Mouse (Mus musculus) natural killer cell, adult 2 months (primary cell): ENCODE results near the gene Gipr.
A peak's percentile ranks its signal among the peaks of the same experiment; 100 is the strongest.

ENCODE experiments used
- DNase-seq, 2 experiments: peaks; one replicate each; pipeline ENCODE4 v3.0.0; 2022; ENCODE audit warnings: low spot score in 2 of 2

Gipr gene

DNA sequence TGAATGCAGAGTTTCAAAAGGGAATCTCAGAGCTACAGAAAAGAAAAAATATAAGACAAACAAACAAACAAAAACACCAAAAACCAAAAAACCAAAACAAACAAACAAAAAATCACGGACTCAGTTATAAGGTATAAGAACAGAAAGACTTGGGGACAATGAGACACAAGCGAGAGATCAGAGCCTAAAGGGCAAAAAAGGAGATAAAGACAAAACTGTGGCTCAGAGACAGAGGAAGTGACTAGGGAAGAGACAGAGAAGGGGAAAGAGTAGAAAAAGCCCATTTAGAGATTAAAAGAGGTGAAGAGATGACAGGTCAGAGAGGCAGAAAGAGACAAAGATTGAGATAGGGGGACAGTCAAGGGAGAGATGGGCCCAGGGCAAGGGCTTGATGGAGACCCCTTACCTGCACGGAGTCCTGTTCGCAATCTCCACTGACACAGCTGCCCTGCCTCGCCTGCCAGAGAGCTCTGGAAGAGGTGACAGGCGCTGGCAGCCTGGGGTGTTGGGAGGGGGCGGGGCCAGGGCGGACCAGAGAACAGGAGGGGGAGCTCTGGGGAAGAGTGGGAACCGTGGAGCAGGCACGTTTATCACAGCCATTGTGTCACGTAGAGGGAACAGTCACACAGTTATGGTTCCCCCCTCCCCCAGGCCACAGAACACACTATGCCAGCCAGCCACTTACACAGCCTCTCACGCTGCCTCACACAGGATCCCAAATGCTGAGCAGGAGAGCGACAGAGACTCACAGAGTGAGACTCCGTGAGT lies at the start of gene Gipr:
Gene Gipr, minus strand, starts transcription at position 472 of the 768 bp plus-strand sequence.
- no peak for DNase-seq

DNA sequence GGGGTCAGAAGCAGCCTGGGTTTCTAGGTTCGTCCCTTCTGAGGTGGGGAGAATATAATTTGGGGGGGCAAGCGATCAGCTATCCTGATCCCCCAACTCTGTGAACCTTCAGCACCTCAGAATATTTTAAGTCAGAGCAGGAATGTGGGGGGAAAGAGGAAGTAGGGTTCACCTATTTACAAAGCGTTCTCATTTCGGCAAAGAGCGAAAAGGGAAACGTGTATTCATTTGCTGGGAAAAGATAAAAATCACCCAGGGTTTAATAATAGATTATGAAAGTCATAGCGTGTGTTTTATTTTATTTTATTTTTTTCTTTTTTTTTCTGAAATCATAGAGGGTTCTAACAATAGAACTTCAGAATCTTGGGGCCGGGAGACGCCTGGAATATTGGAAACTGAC lies 49.0 kb upstream of the Gipr start:
- no peak for DNase-seq

DNA sequence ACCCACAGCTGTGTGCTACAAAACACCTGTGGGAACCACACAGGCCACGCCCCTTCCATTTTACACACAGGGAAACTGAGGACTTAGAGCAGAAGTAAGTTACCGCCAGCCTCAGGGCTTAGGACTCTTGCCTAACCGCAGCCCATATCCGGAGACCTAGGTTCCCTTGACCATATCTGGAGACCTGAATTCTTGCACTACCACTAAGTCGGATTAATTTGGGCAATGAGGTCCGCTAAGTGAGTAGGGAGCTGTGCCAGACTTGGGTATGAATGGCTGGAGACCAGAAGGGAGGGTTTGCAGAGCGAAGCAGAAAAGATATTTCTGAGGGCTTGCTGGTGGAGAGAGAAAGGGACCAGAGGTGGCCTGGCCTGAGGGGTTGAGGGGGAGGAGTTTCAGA lies 48.4 kb upstream of the Gipr start:
- DNase-seq: no peak

DNA sequence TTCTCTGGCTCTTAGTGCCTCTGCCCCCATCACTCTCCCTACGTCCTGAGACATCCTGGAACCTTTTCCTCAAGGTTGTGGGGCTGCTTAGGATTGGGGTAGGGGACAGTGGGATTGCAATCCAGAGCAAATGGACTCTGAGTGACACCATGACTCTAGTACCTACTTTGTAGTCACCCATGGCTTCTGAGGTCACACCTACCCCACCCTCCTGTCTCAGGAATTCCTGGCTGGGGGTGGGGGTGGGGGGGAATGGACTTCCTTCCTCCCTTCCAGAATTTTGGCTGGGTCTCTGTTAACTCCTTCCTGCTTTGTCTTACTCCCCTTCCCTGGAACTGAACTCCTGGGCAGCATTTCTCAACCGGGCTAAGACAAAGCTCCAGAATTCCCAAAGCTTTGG lies 47.5 kb upstream of the Gipr start:
- DNase-seq: no peak

DNA sequence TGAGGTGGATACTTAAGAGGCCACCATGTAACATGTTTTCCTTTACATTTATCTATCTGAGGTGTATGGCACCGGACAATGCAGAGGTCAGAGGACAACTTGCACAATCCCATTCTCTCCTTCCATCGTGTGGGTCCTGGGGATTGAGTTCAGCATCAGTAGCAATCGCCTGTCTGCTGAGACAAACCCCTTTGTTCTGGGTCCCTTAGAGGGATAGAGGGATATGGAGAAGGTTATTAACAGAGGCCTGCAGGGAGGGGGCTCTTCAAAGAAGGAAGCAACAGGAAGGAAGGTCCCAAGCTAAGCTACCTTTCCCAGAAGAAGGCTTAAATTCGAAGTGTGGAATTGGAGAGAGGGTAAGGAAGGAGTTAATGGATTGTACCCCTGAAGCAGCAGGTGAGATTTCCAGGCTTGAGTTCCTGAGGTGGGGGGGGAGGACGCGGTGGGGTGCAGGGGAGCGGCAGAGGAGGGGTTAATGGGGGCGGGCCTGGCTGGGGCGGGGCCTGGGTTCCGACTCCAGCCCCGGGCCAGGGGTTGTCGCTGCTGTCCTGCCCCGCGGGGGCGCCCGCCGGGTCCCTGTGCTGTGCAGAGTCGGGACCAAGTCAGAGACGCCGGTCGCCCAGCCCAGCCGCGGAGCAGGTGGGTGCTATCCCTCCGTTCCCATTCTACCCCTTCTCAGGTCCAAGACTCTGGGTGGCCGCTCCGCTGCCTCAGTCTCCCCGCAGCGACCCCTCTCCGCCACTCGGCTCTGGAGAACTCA lies 46.2 kb upstream of the Gipr start, which contains the start of gene Gpr4:
Gene Gpr4, plus strand, starts transcription at position 543 of the 760 bp plus-strand sequence.
- no peak for DNase-seq

DNA sequence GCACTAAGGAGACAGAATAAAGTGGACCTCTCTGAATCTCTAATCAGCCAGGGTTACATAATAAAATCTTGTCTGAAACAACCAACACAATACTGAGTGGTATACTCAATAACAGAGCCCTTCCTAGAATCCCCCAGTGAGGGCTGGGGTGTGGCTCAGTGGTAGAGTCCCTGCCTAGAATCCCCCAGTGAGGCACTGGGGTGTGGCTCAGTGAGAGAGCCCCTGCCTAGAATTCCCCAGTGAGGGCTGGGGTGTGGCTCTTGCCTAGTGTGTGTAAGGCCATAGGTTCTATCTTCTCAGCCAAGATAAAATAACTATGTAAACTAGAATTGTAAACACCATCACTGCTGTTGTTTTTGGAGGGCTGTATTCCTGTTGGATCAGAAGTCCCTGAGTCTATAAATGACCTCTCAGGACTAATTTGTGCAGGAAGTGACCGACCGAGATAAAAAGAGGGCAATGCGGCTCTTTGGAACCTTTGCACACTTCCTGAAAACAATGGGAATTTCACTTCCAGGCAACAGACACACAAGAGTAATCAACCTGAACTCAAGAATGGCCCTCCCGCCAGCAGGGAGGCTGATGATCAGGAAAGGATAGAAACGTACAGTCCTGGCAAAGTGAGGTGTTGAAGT lies 45.2 kb upstream of the Gipr start:
- no peak for DNase-seq

DNA sequence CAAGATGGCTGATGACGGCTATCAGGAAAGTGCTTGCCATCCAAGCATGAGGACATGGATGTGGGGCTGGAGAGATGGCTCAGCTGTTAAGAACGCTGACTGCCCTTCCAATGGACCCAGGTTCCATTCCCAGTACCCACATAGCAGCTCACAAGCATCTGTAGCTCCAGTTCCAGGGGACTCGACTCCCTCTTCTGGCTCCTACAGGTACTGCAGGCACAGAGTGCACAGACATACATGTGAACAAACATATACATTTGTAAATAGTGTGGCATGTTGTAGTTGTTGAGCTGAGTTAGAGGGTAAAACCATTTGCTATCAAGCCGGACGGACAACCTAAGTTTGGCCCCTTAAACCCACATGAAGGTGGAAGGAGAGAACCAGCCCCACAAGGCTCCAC lies 44.1 kb upstream of the Gipr start:
- DNase-seq: no peak

DNA sequence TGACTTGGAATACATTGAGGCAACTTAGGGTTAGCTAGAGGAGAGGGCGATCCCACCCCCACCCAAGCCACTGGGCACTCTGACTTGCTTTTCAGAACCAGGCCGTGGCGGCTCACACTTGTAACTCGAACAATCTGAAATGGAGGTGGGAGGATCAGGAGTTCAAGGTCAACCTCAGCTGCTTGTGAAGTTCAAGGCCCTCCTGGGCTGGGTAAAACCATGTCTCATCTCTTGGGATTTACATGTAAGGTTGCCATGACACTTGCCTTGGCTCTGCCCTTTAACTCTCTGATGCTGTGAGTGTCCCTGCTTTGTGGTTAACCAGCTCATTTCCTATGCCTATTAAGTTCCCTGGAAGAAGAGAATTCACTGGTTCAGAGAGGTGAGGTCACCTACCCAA lies 43.6 kb upstream of the Gipr start:
- DNase-seq: no peak

DNA sequence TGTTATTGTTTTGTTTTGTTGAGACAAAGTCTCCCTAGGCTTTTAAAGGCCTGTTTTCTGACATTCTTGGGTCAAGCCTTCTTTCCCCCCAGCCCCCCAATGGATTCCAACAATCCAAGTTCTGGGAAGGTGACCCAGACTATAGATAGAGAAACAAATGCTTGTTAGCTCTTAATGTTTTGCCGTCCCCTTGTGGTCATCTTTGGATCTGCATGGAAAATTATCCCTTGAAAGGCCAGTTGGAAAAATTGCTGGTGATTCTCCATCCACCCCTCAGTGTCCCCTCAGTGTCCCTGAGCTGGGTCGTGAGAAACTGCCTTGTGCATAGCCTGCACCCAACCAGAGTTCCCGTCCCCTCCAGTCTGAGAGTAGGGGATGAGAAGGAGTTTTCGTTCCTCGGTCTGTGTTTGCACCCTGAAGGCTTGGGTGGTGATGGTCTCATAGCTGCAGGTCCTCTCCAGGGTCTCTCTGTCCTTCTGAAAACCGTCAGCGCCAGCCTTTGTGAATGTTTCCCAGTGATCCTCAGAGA lies 43.1 kb upstream of the Gipr start:
- no peak for DNase-seq

DNA sequence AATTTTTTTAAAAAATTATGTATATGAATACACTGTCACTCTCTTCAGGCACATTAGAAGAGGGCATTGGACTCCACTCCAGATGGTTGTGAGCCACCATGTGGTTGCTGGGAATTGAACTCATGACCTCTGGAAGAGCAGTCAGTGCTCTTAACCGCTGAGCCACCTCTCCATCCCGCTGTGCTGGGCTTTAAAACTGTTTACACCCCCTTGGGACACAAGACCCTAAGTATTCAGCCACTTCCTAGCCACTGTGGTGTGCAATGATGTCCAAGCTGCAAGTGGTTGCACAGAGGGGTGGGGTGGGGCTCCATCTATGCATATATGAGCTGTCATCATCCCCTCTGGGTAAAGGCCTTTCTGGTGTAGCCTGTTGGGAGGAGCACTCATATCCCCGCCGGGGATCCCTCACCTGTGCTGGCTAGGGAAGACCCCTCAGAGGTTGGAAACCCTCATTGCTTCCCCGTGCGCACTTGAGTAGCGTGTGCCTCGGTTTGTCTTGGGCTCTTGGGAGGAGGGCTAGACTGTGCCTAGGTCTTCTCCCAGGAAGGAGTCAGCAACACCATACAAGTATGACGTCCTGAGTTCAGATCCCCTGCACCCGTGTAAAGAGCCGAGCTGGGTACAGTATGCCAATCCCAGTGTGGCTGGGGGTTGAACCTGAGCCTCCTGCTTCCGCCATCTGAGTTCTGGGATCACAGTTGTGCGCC lies 42.4 kb upstream of the Gipr start:
- DNase-seq: no peak

DNA sequence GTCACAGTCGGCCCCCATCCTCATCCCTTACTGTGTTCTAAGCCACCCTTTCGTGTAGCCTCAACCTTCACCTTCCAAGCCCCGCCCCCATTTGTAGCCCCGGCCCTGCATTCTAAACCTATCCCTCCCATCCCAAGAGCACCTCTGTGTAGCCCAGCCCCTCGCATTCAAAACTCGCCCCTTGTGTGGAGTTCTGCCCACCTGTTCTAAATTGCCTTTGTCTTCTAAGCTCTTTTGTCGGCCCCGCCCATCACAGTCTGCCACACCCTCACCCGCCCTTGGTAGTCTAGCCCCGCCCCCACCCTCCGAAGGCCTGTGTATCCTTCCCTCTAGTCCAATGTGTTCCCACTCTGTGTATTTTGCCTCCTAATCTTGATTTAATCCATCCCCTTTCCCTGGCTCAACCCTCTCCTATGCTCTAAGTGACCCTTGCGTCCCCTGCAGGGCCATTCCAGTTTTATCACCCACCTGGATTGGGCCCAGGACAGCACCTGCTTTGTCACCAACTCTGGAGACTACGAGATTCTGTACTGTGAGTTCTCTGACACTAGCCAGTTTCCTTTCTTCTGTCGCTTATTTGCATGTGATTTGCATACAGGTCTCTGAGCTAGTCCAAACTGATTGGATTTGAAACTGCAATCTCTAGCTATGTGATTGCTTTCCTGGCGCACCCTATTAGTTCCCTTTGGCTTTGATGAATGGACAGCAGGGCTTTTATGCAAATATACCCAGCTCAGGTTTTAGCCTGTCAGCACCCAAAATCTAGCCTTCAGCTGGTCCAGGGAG lies 36.3 kb upstream of the Gipr start:
- DNase-seq: no peak

DNA sequence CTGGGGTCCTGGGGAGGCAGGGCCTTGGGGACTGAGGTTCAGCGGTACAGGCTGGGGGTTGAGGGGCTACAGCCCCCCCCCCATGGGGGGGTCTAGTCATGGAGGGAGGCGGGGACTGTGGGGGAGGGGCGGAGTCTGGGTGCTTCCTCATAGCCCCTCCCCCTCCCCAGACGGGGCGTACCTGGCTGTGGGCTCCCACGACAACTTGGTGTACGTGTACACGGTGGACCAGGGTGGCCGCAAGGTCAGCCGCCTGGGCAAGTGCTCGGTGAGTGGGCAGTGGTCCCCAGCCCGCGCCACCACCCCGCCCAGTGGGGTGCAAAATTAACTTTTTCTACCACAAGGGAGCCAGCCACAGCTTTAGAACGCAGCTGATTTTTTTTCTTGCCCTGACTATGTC lies 35.7 kb upstream of the Gipr start:
- DNase-seq: no peak

DNA sequence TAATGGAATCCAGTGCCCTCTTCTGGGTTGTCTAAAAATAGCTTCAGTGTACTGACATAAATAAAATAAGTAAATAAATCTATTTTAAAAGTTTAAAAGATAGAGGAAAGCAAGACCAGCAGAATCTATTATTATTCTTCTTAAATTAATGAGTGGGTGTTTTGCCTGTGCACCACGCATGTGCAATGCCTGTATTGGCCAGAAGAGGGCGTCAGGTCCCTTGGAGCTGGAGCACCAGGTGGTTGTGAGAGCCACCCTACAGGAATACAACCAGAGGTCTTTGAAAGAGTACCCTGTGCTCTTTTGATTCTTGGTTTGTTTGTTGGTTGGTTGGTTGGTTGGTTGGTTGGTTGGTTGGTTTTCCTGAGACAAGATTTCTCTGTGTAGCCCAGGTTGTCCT lies 32.1 kb upstream of the Gipr start:
- peak; percentile 40 to 56 for DNase-seq

DNA sequence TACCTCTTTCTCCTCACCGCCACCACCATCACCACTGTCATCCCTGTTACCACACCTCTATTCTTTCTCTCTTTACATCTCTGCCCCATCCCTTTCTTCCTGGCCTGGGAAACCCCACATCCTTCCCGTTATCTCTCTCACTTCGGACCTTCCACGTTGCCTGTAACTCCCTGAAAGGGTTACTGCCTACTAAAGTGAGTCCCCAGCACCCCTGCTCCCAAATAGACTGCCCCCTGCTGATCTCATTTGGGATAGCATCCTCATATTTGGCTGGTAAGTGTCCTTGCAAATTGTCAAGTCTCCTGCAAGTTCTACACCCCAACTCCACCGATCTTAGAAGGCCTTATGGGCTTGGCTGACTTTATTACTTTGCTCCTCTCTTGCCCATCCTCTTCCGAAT lies 30.7 kb upstream of the Gipr start:
- peak; percentile 43 to 59 for DNase-seq

DNA sequence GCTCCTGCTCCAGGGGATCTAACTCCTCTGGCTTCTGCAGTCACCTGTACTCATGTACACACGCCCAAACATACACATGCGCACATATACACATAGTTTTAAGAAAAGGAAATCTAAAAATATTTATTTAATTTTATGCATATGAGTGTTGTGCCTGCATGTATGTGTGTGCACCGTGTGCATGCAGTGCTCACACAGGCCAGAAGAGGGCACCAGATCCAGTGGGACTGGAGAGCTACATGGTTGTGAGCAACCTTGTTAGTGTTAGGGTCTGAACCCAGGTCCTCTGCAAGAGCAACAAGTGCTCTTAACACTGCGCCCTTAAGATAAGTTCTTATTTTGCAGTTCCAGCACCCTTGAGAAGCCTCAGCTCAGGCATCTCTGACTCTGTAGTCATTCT lies 28.7 kb upstream of the Gipr start:
- DNase-seq: no peak

DNA sequence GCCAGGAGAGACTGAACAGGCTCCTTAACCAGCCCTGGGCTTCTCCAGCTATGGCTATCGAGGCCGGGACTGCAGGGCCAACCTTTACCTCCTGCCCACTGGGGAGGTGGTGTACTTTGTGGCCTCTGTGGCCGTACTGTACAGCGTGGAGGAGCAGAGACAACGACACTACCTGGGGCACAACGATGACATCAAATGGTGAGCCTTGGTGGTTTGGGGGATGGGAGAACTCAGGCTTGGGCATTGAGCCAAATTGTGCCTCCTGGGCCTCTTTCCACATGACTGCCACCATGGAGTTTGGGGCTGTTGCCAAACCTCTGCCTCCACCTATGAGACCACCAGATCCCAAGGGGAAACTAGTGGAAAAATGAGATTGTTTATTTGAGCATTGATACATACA lies 18.8 kb upstream of the Gipr start:
- no peak for DNase-seq

DNA sequence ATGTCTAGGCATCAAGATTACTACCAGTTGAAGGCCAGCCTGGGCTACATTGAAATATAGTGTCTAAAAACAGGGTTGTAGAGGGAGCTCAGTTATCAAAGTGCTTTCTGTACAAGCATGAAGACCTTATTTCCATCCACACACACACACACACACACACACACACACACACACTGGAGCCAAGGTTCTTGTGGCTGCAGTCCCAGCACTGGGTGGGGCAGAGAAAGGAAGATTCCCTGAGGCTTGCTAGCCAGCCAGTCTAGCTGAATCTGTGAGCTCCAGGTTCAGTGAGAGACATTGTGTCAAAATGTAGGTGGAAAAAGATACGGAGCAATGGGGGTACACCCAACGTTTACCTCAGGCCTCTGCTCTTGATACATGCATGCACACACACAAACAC lies 18.3 kb upstream of the Gipr start:
- DNase-seq: no peak

DNA sequence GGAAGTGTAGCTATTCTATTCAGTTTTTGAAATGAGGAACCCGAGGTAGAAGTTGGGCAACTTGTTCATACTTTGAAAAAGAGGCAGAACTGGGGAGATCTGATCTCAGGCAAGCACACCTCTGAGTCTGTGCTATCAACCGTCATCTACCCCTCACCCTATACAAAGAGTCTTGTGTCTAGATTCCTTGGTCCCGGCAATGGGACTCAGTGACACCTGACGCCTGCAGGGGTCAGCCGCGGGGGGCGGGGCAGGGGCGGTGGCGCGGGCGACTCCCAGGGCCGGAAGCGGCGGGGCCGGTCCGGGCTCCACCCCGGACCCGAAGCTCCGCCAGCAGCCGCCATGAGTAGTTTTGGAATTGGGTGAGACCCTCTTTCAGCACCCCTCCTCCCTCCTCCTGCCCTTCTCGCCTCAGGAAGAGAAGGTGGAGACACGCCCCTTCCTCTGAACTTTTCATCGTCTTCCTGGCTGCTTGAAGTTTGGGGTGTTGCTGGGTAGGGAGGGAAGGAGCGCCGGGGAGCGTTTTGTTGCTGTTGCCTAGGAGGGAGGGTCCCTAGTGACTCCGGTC lies 15.0 kb upstream of the Gipr start:
- DNase-seq: peak in 1 of 2 experiments; percentile 4

DNA sequence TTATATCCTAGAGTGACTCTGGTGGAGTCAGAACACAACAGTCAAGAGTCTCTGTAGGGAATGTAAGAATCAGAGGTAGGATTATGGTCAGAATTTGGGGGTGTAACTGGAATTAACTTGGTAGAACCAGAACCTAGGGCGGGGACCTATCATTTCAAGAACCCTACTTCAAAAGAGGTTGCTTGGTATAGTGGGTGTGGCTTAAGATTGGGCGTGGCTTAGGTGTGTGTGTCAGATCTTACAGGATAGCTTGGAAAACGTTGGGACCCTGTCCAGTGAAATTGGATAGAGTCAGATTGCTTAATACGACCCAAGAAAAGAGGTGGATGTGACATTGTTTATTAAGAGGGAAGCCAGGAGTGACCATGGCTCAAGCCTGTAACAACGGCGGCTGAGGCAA lies 14.0 kb upstream of the Gipr start:
- DNase-seq: no peak

DNA sequence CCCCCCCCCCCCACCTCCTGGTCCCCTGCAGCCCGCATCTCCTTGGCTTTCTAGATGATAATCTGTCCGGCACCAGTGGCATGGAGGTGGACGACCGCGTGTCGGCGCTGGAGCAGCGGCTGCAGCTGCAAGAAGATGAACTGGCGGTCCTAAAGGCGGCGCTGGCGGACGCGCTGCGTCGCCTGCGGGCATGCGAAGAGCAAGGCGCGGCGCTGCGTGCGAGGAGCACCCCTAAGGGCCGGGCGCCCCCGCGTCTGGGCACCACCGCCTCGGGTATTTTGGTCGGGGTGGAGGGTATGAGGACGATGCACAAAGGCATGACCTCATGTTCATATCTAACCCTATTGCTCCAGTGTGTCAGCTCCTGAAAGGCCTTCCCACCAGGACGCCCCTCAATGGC lies 13.2 kb upstream of the Gipr start:
- DNase-seq: peak; percentile 54 to 72
